Mouse (Mus musculus) kidney, adult 2 months (tissue): ENCODE data around the gene Zdhhc1.

Source experiments
- CTCF ChIP-seq: fragments of 200-500 bp; conservative IDR thresholded peaks from 2 replicates; pipeline ENCODE4 v1.5.1; 2011; ENCODE audit warnings: low read depth, mild to moderate bottlenecking, control low read depth, low read length, moderate library complexity, mixed read lengths; ENCODE audit not compliant: insufficient read depth, insufficient read length
- POLR2A ChIP-seq: fragments of 200-500 bp; IDR thresholded peaks from one replicate; pipeline ENCODE4 v1.6.1; 2011; ENCODE audit warnings: low read depth, low read length, control low read depth

- TF ChIP-seq POLR2A, result no peak
- no peak for TF ChIP-seq CTCF
These were observed 22.9 kb upstream of the Zdhhc1 start for GRCm38 (mm10) chr8:105519591-105519990.
